Comparison of ENCODE assay signal across 8 mouse cellular contexts in the genomic region with DNA sequence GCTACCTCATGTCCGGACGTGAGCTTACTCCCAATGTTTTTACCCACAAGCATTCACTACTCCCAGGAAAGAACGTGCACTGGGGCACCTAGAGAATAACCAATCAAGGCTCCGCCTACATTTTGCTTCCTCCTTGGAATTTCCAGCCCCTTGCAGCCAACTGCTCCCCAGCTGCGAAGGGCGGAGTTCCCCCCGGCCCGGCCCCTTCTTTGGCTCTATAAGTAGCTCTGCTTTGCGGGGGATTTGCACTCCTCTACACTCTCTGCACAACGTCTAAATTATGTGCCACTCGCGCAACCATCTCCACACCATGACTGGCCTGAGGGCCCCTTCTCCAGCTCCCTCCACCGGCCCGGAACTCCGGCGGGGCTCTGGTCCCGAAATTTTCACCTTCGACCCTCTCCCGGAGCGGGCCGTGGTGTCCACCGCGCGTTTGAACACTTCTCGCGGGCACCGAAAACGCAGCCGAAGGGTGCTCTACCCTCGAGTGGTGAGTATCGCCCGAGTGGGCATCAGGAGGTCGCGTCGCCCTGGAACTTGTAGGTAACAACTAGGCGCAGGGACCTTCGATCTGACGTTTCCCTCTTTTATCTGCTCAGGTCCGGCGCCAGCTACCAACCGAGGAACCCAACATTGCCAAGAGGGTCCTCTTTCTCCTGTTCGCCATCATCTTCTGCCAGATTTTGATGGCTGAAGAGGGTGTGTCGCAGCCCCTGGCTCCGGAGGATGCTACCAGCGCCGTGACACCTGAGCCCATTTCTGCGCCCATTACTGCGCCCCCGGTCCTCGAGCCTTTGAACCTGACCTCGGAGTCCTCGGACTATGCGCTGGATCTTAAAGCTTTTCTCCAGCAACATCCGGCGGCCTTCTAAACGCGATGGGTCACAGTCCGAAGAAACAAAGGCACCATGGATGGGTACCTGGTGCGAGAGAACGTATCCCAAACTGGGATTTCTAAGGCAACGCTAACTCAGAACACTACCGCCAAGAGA. TPM values are rescaled to one million over a fixed set of nuclear protein-coding genes. Genes with fewer than 3 reads are reported as not detected.
A peak's percentile ranks its signal among the peaks of the same experiment; 100 is the strongest.
DNase-seq lines count a peak whose midpoint lies in the region; ATAC-seq and TF ChIP-seq lines count a peak whose summit lies in the region.

Ier3 (plus strand) TSS at position 246 of the 992 bp plus-strand sequence.

- H3K27me3 ChIP-seq in cerebellum, adult 2 months (ENCODE audit: control insufficient read depth, insufficient read depth, low read length): no peaks in the 10 kb centered on the region

- H3K4me1 ChIP-seq in cerebellum, adult 2 months (ENCODE audit: control insufficient read depth, insufficient read depth, low read length): peaks cover 7% of the 10 kb centered on the region

- no peak for TF ChIP-seq CTCF in cerebellum, adult 2 months (IDR thresholded peaks at IDR 0.05; ENCODE audit: borderline replicate concordance, insufficient read depth, low read depth, low read length)

- WGBS in cerebellum, adult 2 months: under 1% methylated on average over 62 of the region's 62 CpGs

- intact Hi-C loops in left cerebral cortex, postnatal 10 days (cut with DNase I): loop anchor here (1.0 kb wide), 1 partner anchor 82 kb away; no protein-coding TSS in a partner anchor

- peak within 1 kb of the TSS; percentile 43 for H3K27ac ChIP-seq in cerebellum, adult 2 months (ENCODE audit: insufficient read depth, low read length)

- H3K4me3 ChIP-seq in cerebellum, adult 2 months (replicated peaks; ENCODE audit: insufficient read depth, low read depth, low read length): peak within 1 kb of the TSS; percentile 86

- peak; percentile 44 to 52 for ATAC-seq in hematopoietic stem cell, adult 5-6 weeks (replicated peaks in 1 of 2; ENCODE audit: insufficient read depth in 1 of 2, low FRiP score in 2 of 2, low TSS enrichment in 1 of 2, low read depth in 1 of 2, poor library complexity in 2 of 2, severe bottlenecking in 2 of 2)
- peak; percentile 53 for ATAC-seq in megakaryocyte, adult 5-6 weeks (ENCODE audit: poor library complexity, severe bottlenecking)

- peak; percentile 90 for DNase-seq in Muller cell, postnatal 12 days (ENCODE audit: inconsistent ontology term)
- DNase-seq in cerebellum, adult 2 months: peak; percentile 63 to 68
- peak; percentile 78 for DNase-seq in forelimb bud, embryonic 11.5 days (ENCODE audit: low read depth, low spot score)
- DNase-seq in left cerebral cortex, postnatal 10 days (ENCODE audit: extremely low spot score in 1 of 2, low spot score in 2 of 2): peak; percentile 63 to 90
- DNase-seq in right cerebral cortex, adult 18-20 months: peak; percentile 74
- DNase-seq in urinary bladder, postnatal 4 days (ENCODE audit: low spot score in 2 of 2): peak; percentile 89 to 90

- TF ChIP-seq POLR2A in cerebellum, adult 2 months (IDR thresholded peaks at IDR 0.05; ENCODE audit: borderline replicate concordance, insufficient read depth, low read length): peak; percentile 51; the same call in 1 of the 2 replicates

RNA-seq across cellular contexts. Expression of gene Ier3, which starts in this region (rescaled TPM):
- 22.6 and 25.2 TPM in 2 replicates for polyA plus RNA-seq in cerebellum, adult 2 months (2012; rRNA removed)
- total RNA-seq in hematopoietic stem cell, adult 5-6 weeks (2017): 128 and 182 TPM in 2 replicates
- total RNA-seq in left cerebral cortex, postnatal 10 days (2021): 1 to 10 TPM; 5.4 to 5.8 TPM
- total RNA-seq in megakaryocyte, adult 5-6 weeks (2015): 21.1 and 22.8 TPM in 2 replicates
- 15.7 and 20.5 TPM in 2 replicates for total RNA-seq in megakaryocyte, adult 5-6 weeks (2017)

Comparison
In these comparisons a context has a peak if more than half of its experiments do, and no peak if none do; other contexts are left out.
1. Peak in every context shown above with its lines: DNase-seq, ATAC-seq, H3K4me3 ChIP-seq and H3K27ac ChIP-seq.